Mouse (Mus musculus): ENCODE data around the gene Ptchd3. TPM values are rescaled to one million over a fixed set of nuclear protein-coding genes. Genes with fewer than 3 reads are reported as not detected.

The Ptchd3 gene
- total RNA-seq (2022) = not detected

GRCm38 (mm10) chr11:121829947-121830346, at the start of gene Ptchd3:
TSS of gene Ptchd3 (plus strand) at chr11:121830247.
- DNase-seq (ENCODE audit: low spot score in 2 of 2) = no peak

- no peak for DNase-seq (ENCODE audit: low spot score in 2 of 2)
Measured at GRCm38 (mm10) chr11:121781831-121782230, 48.2 kb upstream of the Ptchd3 start.

DNA sequence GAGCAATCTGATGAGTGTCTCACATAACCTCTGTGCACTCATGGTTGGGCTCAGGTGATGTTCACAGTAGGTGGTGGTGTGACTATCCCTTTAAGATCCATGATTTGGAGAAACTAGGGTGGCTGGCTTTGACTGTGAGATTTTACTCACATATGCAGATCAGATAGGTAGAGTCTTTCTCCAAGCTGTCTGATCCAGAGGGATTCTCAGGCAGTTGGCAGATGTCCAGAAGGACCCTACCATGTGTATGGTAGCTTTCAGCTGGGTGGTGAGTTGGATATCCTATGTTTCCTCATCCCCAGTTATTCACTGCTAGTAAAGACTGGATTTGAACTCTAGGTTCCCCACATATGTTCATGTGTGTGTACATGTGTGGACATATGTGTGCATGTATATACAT, 42.6 kb upstream of the Ptchd3 start:
- no peak for DNase-seq (ENCODE audit: low spot score in 2 of 2)

DNA sequence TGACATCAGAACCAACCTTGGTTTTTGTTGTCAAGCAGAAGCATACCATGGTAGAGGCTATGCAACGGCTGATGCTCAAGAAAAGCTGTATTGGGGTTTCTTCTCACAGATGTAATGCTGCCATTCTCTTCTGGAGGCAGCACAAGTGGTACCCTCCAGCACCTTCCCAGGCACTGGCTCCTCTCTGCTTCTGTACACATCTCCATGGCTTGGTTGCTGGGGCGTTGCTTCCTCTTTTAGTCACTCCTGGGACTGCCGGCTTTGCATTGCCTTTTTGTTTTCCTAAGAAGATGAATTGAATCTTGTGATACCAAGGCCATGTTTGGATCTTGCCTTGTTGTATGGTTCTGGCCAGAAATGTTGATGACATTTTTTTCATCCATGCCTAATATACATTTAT, 40.5 kb upstream of the Ptchd3 start:
- DNase-seq (ENCODE audit: low spot score in 2 of 2) = no peak

GRCm38 (mm10) chr11:121790671-121791094, 39.4 kb upstream of the Ptchd3 start:
- DNase-seq (ENCODE audit: low spot score in 2 of 2) = no peak

- DNase-seq (ENCODE audit: low spot score in 2 of 2) = no peak
Measured at GRCm38 (mm10) chr11:121791446-121791845, 38.6 kb upstream of the Ptchd3 start.

- DNase-seq (ENCODE audit: low spot score in 2 of 2) = no peak
Measured at GRCm38 (mm10) chr11:121791991-121792390, 38.1 kb upstream of the Ptchd3 start.

DNA sequence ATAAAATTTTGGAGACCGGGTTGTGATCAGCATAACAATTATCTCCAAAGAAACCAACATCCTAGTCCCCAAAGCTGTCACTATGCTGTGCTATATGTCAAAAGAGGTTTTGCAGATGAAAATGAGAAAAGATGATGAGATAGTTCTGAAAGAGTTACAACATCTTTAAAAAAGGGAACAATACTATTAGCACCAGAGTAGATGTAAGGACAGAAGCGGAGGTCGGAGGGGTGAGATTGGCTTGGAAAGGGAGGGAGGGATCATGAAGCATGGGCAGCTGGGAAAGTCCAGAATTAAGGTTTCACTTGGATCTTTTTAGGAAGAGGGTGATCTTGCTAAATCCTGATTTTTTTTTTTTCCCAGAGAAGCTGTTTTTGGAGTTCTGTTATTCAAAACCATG, 36.5 kb upstream of the Ptchd3 start:
- no peak for DNase-seq (ENCODE audit: low spot score in 2 of 2)

GRCm38 (mm10) chr11:121794186-121794585, 35.9 kb upstream of the Ptchd3 start:
- no peak for DNase-seq (ENCODE audit: low spot score in 2 of 2)

DNA sequence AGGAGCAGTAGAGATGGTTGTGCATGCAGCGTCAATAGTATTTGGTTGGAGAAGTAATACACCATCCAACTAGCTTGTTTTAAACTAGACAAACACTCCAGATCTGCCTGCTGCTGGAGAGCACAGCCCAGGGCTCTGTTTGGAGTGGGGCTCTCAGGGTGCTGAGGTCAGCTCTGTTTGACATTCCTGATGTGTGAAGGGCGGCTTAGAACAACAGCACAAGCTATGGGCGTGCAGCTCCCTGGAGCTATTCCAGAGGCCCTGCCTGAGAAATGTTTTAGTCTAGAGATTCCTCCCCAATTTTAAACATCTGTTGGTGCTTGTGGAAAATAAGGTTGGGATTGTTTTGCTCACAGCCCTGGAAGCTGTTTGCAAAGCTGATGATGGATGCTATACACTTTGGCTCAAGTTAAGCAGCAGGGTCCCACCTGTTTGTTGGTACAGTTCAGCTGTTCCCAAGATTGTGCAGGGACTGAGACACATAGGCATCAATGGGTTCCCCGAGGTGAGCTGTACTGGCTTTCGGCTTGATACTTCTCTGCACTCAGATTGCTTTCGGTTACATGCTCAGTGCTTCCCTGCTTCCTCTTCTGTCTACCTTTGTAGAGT, 35.4 kb upstream of the Ptchd3 start:
- DNase-seq (ENCODE audit: low spot score in 2 of 2) = no peak

DNA sequence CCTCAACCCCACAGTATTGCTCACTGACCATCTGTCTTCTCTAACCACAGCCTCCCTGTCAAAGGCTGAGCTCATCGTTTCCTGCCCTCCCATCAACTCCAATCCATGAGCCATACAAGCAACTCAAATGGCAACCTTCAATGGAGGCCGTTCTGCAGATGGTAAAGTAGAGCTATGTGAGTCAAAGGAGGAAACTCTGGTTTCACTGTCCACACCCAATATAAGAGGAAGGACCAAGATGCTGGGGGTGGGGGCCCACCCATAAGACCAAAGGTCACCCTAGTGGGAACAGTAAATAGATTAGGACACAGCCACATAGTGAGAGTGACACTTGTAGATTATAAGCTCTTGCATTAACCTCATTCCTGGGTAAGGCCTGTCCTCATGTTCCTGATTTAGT, 34.1 kb upstream of the Ptchd3 start:
- no peak for DNase-seq (ENCODE audit: low spot score in 2 of 2)

DNA sequence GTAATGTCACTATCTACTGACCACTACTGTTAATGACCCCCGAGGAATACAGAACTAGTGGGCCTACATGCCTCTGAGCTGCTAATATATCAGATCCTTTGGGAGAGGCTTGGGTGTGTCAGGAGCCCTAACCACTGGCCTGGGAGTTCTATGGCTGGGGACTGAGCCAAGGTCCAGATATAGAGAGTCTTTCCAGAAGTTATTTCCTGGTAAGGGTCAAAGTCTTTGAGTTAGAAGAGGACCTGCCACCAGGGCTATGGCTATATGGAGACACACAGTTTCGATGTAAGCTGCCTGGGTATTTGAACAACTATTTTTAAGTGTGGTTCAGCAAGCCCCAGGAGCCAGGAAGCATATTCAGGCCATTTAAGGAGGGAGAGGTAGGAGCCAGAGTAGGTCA, 31.5 kb upstream of the Ptchd3 start:
- DNase-seq (ENCODE audit: low spot score in 2 of 2) = no peak

- DNase-seq (ENCODE audit: low spot score in 2 of 2) = no peak
Measured at GRCm38 (mm10) chr11:121799746-121800299, 30.2 kb upstream of the Ptchd3 start.

DNA sequence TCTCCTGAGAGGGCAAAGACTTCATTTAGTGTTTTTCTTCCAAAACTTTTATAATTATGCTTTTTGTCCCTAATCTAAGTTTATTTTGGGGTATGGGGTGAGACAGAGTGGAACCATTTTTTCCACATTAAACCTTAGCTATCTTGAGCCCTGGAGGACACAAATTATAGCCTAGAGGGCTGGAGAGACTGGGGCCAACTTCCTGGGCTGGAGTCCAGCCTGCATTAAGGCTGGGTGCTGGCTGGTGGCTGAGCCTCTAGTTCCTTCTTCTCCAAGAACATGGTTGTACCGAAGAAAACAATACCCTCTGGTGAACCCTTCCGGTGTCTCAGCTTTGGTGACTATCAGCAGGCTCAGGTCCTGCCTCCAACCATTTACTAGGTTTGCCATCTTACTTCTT, 27.3 kb upstream of the Ptchd3 start:
- no peak for DNase-seq (ENCODE audit: low spot score in 2 of 2)

GRCm38 (mm10) chr11:121804258-121805027, 25.6 kb upstream of the Ptchd3 start:
- DNase-seq (ENCODE audit: low spot score in 2 of 2) = no peak

DNA sequence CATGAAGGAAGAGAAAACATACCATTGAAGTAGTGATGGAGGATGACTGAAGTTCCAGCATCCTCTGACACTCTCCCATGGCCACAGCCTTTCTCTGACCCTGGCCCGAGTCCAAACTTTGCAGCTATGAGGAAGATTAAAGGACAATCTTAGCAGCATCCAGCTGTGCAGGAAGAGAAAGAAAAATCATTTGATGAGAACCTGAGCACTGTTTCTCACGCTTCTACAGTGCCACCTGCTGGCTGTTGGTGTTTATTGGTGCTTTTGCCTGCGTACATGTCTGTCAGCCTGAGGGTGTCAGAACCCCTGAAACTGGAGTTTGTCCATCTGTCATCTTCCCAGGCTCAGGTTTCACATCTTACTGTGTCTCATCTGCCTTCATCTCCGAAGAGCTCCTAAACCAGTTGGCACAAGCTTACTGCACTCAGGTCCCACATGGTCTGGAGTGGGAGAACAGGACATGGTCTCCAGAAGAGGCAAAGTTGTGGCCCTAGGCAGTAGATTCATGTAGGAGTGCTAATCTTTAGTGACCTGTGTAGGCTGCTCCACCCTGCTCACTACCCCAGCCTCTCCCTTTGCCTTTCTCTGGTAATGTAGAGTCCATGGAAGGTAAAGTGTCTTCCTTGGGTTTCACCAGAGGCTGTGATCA, 21.7 kb upstream of the Ptchd3 start:
- peak; percentile 76 to 88 for DNase-seq (ENCODE audit: low spot score in 2 of 2)

DNA sequence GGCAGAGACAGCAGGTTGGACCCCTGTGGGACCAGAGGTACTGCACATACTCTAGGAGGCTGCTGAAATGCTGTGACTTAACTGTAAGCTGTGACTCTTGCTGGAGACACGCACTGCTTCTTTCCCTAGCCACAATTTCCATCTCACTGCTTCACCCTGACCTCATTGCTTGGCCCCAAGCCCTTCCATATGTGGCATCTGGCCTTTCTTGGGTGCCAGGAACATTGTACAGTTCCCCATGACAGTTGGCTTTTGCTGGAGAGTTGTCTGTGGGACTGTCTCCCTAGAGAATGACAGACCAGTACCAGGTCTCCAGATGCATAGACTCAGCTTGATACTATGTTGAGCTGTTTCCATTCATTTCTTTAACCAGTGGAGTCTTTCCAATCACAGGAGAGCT, 21.2 kb upstream of the Ptchd3 start:
- DNase-seq (ENCODE audit: low spot score in 2 of 2) = no peak

DNA sequence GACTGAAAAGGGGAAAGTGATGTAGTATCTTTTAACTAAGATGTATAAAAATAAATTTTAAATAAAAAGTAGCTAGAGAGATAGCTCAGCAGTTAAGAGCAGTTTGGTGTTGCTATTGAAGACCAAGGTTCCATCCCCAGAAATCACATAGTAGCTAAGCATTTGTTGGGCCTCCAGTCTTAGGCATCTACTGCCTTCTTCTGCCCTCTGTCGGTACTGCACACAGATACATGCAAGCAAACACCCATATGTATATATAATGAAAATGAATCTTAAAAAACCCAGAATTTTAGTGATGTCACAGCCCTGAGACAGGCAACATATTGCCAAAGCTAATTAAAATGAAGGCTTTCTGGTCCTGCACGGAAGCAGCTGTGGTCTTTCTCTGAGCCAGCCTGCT, 15.9 kb downstream of the Ptchd3 start:
- no peak for DNase-seq (ENCODE audit: low spot score in 2 of 2)

GRCm38 (mm10) chr11:121847790-121848299, 17.8 kb downstream of the Ptchd3 start:
- peak; percentile 46 to 51 for DNase-seq (ENCODE audit: low spot score in 2 of 2)
